Mouse (Mus musculus) lung, postnatal 14 days (tissue): ENCODE data around the gene Kit.
A peak's percentile ranks its signal among the peaks of the same experiment; 100 is the strongest.

Experiments
- DNase-seq: peaks from one replicate; pipeline ENCODE4 v3.0.0; 2021

Gene Kit

GRCm38 (mm10) chr5:75574852-75575566 is at the start of gene Kit:
Kit (plus strand) TSS chr5:75574916.
- DNase-seq = peak; percentile 80

GRCm38 (mm10) chr5:75536156-75536555 is 38.6 kb upstream of the Kit start:
- DNase-seq = no peak

- no peak for DNase-seq
These were observed 37.0 kb upstream of the Kit start for GRCm38 (mm10) chr5:75537717-75538116.

- no peak for DNase-seq
These were observed 36.3 kb upstream of the Kit start for GRCm38 (mm10) chr5:75538458-75538857.

GRCm38 (mm10) chr5:75539098-75539497 is 35.6 kb upstream of the Kit start:
- no peak for DNase-seq

- DNase-seq = no peak
These were observed 31.0 kb upstream of the Kit start for GRCm38 (mm10) chr5:75543757-75544156.

- peak; percentile 44 for DNase-seq
These were observed 30.0 kb upstream of the Kit start for GRCm38 (mm10) chr5:75544472-75545264.

- DNase-seq = no peak
These were observed 29.5 kb upstream of the Kit start for GRCm38 (mm10) chr5:75545265-75545643.

GRCm38 (mm10) chr5:75553021-75553420 is 21.7 kb upstream of the Kit start:
- no peak for DNase-seq

GRCm38 (mm10) chr5:75557636-75558035 is 17.1 kb upstream of the Kit start:
- DNase-seq = no peak

- no peak for DNase-seq
These were observed 15.4 kb upstream of the Kit start for GRCm38 (mm10) chr5:75559291-75559690.

GRCm38 (mm10) chr5:75561231-75561630 is 13.5 kb upstream of the Kit start:
- DNase-seq = no peak

- DNase-seq = no peak
These were observed 415 bp upstream of the Kit start for GRCm38 (mm10) chr5:75574151-75574851.

- peak; percentile 36 for DNase-seq
These were observed 1.1 kb downstream of the Kit start for GRCm38 (mm10) chr5:75575567-75576515.

GRCm38 (mm10) chr5:75576741-75577140 is 2.0 kb downstream of the Kit start:
- no peak for DNase-seq

- peak; percentile 10 for DNase-seq
These were observed 3.4 kb downstream of the Kit start for GRCm38 (mm10) chr5:75578141-75578540.

GRCm38 (mm10) chr5:75579244-75579643 is 4.5 kb downstream of the Kit start:
- no peak for DNase-seq

- DNase-seq = no peak
These were observed 5.0 kb downstream of the Kit start for GRCm38 (mm10) chr5:75579646-75580268.

GRCm38 (mm10) chr5:75581926-75582325 is 7.2 kb downstream of the Kit start:
- DNase-seq = no peak

GRCm38 (mm10) chr5:75587781-75588180 is 13.1 kb downstream of the Kit start:
- no peak for DNase-seq

GRCm38 (mm10) chr5:75589552-75590346 is 15.0 kb downstream of the Kit start:
- no peak for DNase-seq
